Mouse (Mus musculus) left cerebral cortex, adult 18-20 months (tissue): Measurements from ENCODE around the gene Jsrp1. TPM values are rescaled to one million over a fixed set of nuclear protein-coding genes. Genes with fewer than 3 reads are reported as not detected.
A peak's percentile ranks its signal among the peaks of the same experiment; 100 is the strongest.

ENCODE experiments used
- DNase-seq, 2 experiments: peaks; one replicate each; pipeline ENCODE4 v3.0.0; 2021 to 2022; ENCODE audit warnings: low spot score in 2 of 2, mixed read lengths in 1 of 2
- total RNA-seq, 2 experiments: library from RNA; stranded (reverse); gene quantifications; 2 replicates each; pipeline ENCODE4 v1.2.3; 2021

Jsrp1 gene
- total RNA-seq, 2 experiments from 2014 or later, result 6.6 to 8.0 TPM

DNA sequence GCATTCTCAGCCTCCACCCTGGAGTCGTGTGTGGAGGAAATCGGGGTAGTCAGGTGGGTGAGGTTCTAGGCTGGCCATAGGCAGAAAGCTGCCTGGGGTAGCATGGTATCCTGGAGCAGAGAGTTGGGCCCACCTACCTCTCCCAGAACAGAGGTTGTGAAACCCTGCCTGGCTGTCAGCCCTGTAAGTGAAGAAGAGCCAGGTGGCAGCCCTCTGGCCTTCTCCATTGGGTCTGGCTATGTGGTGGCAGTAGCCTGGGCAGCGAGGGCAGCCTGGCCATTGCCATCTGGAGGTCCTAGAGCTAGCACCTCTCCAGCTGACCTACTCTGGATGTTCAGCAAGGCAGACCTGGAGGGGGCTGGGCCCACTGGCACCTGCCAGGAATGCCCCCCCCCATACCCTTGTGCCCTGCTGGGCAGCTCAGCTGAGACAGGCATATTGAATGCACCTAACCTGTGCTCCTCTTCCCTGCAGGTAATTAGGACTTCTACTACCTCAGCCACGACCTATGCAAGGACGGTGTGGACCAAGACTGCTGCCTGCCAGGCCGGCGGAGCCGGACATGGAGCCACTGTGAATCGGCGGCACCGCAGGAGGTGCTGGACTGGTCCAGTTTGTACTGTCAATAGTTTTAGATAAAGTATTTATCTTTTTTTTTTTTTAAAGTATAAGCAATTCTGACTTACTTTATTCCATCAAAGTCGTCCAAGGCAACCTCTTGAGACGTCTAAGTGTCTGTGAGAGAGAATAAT is 20.1 kb downstream of the Jsrp1 start:
- DNase-seq, result no peak

GRCm38 (mm10) chr10:80792175-80793032 is 20.9 kb downstream of the Jsrp1 start:
- no peak for DNase-seq

GRCm38 (mm10) chr10:80791476-80792174 is 21.7 kb downstream of the Jsrp1 start:
- peak; percentile 31 to 53 for DNase-seq

DNA sequence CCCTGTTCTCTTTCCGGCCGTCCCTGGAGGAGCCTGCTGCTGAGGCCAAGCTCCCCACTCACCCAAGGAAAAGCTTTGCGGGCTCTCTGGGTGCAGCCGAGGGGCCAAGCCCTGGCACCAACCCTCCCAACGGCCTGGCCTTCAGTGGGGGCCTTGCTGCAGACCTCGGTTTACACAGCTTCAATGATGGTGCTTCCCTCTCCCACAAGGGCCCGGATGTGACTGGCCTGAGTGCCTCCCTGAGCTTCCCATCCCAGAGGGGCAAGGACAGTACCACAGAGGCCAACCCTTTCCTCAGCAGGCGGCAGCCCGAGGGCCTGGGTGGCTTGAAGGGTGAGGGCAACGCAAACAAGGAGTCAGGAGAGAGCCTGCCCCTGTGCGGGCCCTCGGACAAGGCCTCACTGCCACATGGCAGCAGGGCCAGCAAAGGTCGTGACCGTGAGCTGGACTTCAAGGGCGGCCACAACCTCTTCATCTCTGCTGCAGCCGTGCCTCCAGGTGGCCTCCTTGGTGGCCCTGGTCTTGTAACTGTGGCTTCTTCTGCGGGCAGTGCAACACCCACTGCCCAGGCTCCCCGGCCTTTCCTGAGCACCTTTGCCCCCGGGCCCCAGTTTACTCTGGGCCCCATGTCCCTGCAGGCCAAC is 22.4 kb downstream of the Jsrp1 start:
- DNase-seq, result no peak

- no peak for DNase-seq
Measured at GRCm38 (mm10) chr10:80787517-80787916, 25.8 kb downstream of the Jsrp1 start.

- no peak for DNase-seq
Measured at GRCm38 (mm10) chr10:80785963-80786362, 27.3 kb downstream of the Jsrp1 start.

- DNase-seq, result no peak
Measured at GRCm38 (mm10) chr10:80784871-80785270, 28.4 kb downstream of the Jsrp1 start.

- DNase-seq, result peak in 1 of 2 experiments; percentile 27
Measured at GRCm38 (mm10) chr10:80784302-80784701, 29.0 kb downstream of the Jsrp1 start.

DNA sequence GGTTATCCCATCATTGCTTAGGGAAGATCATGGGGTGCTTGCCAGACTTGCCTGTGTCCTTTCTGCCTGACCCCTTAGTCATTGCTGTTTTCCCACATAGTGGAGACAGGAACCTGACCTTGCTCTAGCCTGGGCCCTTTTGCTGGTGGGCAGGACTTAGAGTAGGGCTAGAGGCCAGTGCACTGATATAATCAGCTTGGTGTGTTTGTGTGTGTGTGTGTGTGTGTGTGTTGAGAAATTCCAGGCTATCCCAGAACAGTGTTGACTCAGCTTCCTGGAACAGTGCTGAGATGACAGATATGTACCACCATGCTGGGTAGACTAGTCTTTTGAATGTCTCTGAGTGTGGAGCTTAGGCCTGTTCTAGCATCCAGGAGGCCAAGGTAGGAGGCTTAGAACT is 33.7 kb downstream of the Jsrp1 start:
- no peak for DNase-seq

DNA sequence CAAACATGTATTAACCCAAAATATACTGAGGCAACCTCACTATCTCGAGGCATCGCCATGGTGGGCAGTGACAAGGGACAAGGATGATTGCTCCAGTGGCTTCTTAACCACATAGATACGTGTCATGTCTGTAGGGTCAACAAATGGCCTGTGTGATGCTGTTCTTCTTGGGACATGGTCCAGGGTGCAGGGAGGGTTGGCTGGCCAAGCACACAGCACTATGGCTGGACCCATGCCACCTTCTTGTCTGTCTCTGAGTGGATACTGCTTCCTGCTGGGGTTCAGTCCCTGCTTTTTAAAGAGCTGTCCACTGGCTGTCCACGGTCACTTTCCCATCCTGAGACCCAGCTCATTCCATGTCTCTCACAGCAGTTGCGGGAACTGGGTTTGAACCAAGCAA is 36.2 kb downstream of the Jsrp1 start:
- no peak for DNase-seq

DNA sequence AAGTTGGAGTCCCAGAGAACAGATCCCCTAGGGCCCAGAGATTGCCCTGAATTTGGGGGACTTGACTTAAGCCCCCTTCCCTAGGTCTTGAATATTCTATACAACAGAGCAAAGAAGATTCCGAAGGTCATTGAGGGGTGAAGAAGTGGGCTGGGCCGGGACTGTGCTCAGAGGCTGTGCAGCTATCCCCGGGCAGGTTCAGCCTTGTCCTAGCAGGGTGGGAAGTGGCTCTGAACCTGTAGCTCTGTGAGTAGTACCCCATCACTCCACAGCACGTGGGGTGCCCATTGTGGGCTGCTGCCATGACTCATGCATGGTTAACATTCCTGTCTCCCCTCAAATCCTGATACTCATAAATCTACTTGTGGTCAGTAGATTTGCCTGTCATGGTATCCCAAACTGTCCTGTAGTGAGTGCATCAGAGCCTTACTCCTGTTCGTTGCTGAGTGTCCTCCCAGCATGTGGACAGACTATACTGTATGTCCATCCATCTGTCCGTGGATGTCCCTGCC is 36.9 kb downstream of the Jsrp1 start:
- no peak for DNase-seq

- no peak for DNase-seq
Measured at GRCm38 (mm10) chr10:80775731-80776130, 37.6 kb downstream of the Jsrp1 start.

GRCm38 (mm10) chr10:80774981-80775380 is 38.3 kb downstream of the Jsrp1 start:
- DNase-seq, result no peak

DNA sequence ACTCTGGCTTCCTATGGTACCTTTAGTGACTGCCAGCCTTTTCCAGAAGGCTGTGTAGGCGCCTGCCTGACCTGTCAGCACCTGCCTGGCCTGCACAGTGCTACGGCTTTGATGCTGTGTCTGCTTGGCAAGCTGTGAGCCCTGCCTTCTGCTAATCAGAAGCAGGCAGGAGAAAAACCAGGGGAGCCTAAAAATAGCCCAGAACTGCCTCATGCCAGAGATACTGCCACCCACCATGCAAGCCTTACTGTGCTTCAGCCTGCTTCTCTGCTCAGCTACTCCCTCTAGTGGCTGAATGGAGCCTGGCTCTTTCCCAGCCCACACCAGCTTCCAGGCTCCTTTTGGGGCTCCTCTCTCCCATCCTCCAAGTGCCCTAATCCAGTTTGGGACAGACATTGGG is 38.7 kb downstream of the Jsrp1 start:
- peak; percentile 88 to 91 for DNase-seq

DNA sequence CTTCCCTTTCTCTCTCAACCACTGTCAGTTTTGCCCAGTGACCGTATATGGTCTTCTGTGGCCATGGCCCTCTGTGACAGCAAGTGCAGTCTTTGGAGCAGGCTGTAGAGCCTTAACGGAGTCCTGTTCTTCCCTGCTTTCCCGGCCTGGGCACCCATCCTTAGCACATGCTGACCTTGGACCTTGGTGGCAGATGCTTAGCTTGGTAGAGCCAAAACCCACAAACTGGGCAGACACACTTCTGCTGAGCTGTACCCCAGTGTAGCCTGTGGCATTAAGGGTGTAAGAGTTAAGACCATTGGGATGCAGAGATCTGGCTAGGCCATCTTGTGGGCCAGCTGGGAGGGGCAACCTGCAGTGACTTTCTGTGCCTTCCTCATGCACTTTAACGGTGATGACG is 39.5 kb downstream of the Jsrp1 start:
- DNase-seq, result no peak

DNA sequence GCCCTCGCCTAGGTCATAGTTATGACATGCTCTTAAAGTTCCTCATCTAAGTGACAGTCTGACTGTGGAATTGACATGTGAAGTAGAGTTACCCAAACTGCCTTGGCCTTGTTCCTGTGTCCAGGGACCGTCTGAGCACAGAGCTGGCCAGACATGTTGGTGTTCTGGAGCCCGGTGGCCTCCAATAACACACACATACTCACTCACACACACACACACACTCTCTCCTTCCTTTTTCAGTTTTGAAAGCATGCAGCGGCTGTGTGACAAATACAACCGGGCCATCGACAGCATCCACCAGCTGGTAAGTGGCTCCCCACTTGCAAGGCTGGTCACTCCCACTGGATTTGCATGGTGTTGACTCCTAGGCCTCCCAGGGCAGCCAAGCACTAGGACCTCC is 44.9 kb downstream of the Jsrp1 start:
- DNase-seq, result no peak

- no peak for DNase-seq
Measured at GRCm38 (mm10) chr10:80766161-80766815, 47.0 kb downstream of the Jsrp1 start.

DNA sequence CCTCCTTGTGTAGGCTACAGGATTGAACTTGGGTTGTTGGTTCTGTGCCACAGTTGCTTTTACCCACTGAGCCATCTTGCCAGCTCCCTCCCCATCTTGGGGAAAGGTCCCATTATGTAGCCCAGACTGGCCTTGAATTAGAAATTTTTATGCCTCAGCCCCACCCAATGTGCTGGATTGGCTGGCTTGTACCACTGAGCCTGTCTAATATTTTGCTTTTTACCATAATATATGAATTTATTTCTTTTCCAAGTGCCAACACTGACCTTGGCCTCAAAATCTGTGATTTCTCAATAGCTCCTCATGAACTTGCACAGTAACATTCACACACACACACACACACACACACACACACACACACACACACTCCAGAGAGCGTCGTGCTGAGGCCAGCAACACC is 47.6 kb downstream of the Jsrp1 start:
- no peak for DNase-seq

GRCm38 (mm10) chr10:80763502-80763901 is 49.8 kb downstream of the Jsrp1 start:
- no peak for DNase-seq

GRCm38 (mm10) chr10:80761821-80762220 is 51.5 kb downstream of the Jsrp1 start:
- DNase-seq, result no peak
